Mouse (Mus musculus) MEL (cell line): ENCODE measurements around the gene Dhx58. TPM values are rescaled to one million over a fixed set of nuclear protein-coding genes. Genes with fewer than 3 reads are reported as not detected.

Experiments
- DNase-seq: peaks from one replicate; pipeline ENCODE4 v3.0.0; 2011; ENCODE audit warnings: low read depth, low spot score
- H3K27ac ChIP-seq: 2 replicates; pipeline ENCODE4 v1.5.1; 2012; ENCODE audit warnings: low read depth, mild to moderate bottlenecking, control low read depth, low read length, moderate library complexity; ENCODE audit not compliant: control insufficient read depth
- H3K27me3 ChIP-seq, 2 experiments: fragments of 150-350 bp in 1 of 2; sonication (generic) in 1 of 2; 2 replicates each; pipeline ENCODE4 v1.6.1; 2012; ENCODE audit warnings: low read length in 2 of 2, mild to moderate bottlenecking in 2 of 2, improper control_type of control experiment in 1 of 2, moderate library complexity in 1 of 2; ENCODE audit not compliant: insufficient read depth in 2 of 2, control insufficient read depth in 1 of 2
- H3K36me3 ChIP-seq, 2 experiments: 2 replicates each; pipeline ENCODE4 v1.6.1; 2012 to 2014; ENCODE audit warnings: low read length in 2 of 2, improper control_type of control experiment in 1 of 2, inconsistent platforms in 1 of 2, mild to moderate bottlenecking in 1 of 2; ENCODE audit not compliant: insufficient read depth in 2 of 2, control insufficient read depth in 1 of 2
- H3K4me1 ChIP-seq, 2 experiments: fragments of 150-350 bp in 1 of 2; sonication (generic) in 1 of 2; 2 replicates each; pipeline ENCODE4 v1.6.1; 2012; ENCODE audit warnings: low read length in 2 of 2, improper control_type of control experiment in 1 of 2, mild to moderate bottlenecking in 1 of 2; ENCODE audit not compliant: insufficient read depth in 2 of 2, control insufficient read depth in 1 of 2
- H3K4me3 ChIP-seq, 2 experiments: fragments of 150-350 bp in 1 of 2; sonication (generic) in 1 of 2; 2 replicates each; pipeline ENCODE4 v1.5.1; 2012; ENCODE audit warnings: low read depth in 2 of 2, low read length in 2 of 2, mild to moderate bottlenecking in 2 of 2, moderate library complexity in 2 of 2, control low read depth in 1 of 2, improper control_type of control experiment in 1 of 2; ENCODE audit not compliant: control insufficient read depth in 1 of 2, insufficient read depth in 1 of 2
- H3K79me2 ChIP-seq: 2 replicates; pipeline ENCODE4 v1.6.1; 2012; ENCODE audit warnings: mild to moderate bottlenecking, low read length, moderate library complexity; ENCODE audit not compliant: control insufficient read depth, poor library complexity, insufficient read depth
- H3K9ac ChIP-seq: 2 replicates; pipeline ENCODE4 v1.6.1; 2012; ENCODE audit warnings: low read depth, mild to moderate bottlenecking, control low read depth, low read length, moderate library complexity; ENCODE audit not compliant: control insufficient read depth, poor library complexity, severe bottlenecking
- H3K9me3 ChIP-seq: fragments of 150-350 bp; sonication (generic); replicated peaks from 2 replicates; pipeline ENCODE4 v1.6.1; 2012; ENCODE audit warnings: mild to moderate bottlenecking, low read length, improper control_type of control experiment, moderate library complexity; ENCODE audit not compliant: insufficient read depth
- CHD1 ChIP-seq: IDR thresholded peaks from 2 replicates; pipeline ENCODE4 v1.6.1; 2012; ENCODE audit warnings: low read depth, mild to moderate bottlenecking, inconsistent platforms, low read length, improper control_type of control experiment
- ELF1 ChIP-seq: IDR thresholded peaks from 2 replicates; pipeline ENCODE4 v1.6.1; 2014; ENCODE audit warnings: low read depth, mild to moderate bottlenecking, inconsistent platforms, low read length, improper control_type of control experiment, moderate library complexity
- ETS1 ChIP-seq: IDR thresholded peaks from 2 replicates; pipeline ENCODE4 v1.6.1; 2012; ENCODE audit warnings: low read depth, mild to moderate bottlenecking, inconsistent platforms, low read length, improper control_type of control experiment, moderate library complexity
- GABPA ChIP-seq: IDR thresholded peaks from 2 replicates; pipeline ENCODE4 v1.6.1; 2012; ENCODE audit warnings: low read depth, mild to moderate bottlenecking, inconsistent platforms, low read length, improper control_type of control experiment, moderate library complexity
- GATA1 ChIP-seq: IDR thresholded peaks from 2 replicates; pipeline ENCODE4 v1.6.1; 2011; ENCODE audit warnings: low read depth, low read length, improper control_type of control experiment
- MAX ChIP-seq: IDR thresholded peaks from 2 replicates; pipeline ENCODE4 v1.6.1; 2011; ENCODE audit warnings: low read length, improper control_type of control experiment
- MXI1 ChIP-seq: IDR thresholded peaks from 2 replicates; pipeline ENCODE4 v1.6.1; 2011; ENCODE audit warnings: mild to moderate bottlenecking, low read depth, low read length, improper control_type of control experiment
- MYC ChIP-seq: IDR thresholded peaks from 2 replicates; pipeline ENCODE4 v1.6.1; 2011; ENCODE audit warnings: low read depth, mild to moderate bottlenecking, low read length, improper control_type of control experiment, moderate library complexity
- NELFE ChIP-seq: IDR thresholded peaks from 2 replicates; pipeline ENCODE4 v1.6.1; 2011; ENCODE audit warnings: low read depth, low read length, improper control_type of control experiment
- POLR2AphosphoS2 ChIP-seq: IDR thresholded peaks from 2 replicates; pipeline ENCODE4 v1.6.1; 2011; ENCODE audit warnings: low read length, improper control_type of control experiment
- POLR2AphosphoS5 ChIP-seq: IDR thresholded peaks from 2 replicates; pipeline ENCODE4 v1.6.1; 2012; ENCODE audit warnings: low read depth, borderline replicate concordance, mild to moderate bottlenecking, inconsistent platforms, low read length, moderate library complexity, mixed read lengths
- SMC3 ChIP-seq: IDR thresholded peaks from 2 replicates; pipeline ENCODE4 v1.6.1; 2011; ENCODE audit warnings: low read depth, low read length, improper control_type of control experiment
- TCF12 ChIP-seq: IDR thresholded peaks from 2 replicates; pipeline ENCODE4 v1.6.1; 2014; ENCODE audit warnings: low read depth, mild to moderate bottlenecking, inconsistent platforms, low read length, improper control_type of control experiment, moderate library complexity
- USF2 ChIP-seq, 2 experiments: IDR thresholded peaks; 2 replicates each; pipeline ENCODE4 v1.6.1; 2011 to 2012; ENCODE audit warnings: improper control_type of control experiment in 2 of 2, low read length in 2 of 2, borderline replicate concordance in 1 of 2, inconsistent platforms in 1 of 2, low read depth in 1 of 2, mild to moderate bottlenecking in 1 of 2; ENCODE audit not compliant: insufficient read depth in 1 of 2
- ZC3H11A ChIP-seq: IDR thresholded peaks from 2 replicates; pipeline ENCODE4 v1.6.1; 2012; ENCODE audit warnings: low read depth, mild to moderate bottlenecking, inconsistent platforms, low read length, improper control_type of control experiment
- ZNF384 ChIP-seq: IDR thresholded peaks from 2 replicates; pipeline ENCODE4 v1.6.1; 2012; ENCODE audit warnings: low read depth, mild to moderate bottlenecking, inconsistent platforms, low read length, improper control_type of control experiment
- polyA plus RNA-seq, 2 experiments: library from polyadenylated mRNA; stranded (reverse) in 1 of 2; unstranded in 1 of 2; fragments of >175 nt in 1 of 2; fragments of >200 nt in 1 of 2; gene quantifications; 2 replicates each; pipeline versions ENCODE4 v1.2.1 to v1.2.4; 2012; ENCODE audit warnings: low replicate concordance in 2 of 2, low read depth in 1 of 2; ENCODE audit not compliant: insufficient read length in 2 of 2, insufficient read depth in 1 of 2, missing spikeins in 1 of 2
- total RNA-seq: library from RNA; depleted of rRNA; stranded (reverse); fragments of 300-350 nt; gene quantifications from 2 replicates; pipeline ENCODE4 v1.2.3, GENCODE M21; 2012

Dhx58 gene
- total and polyA plus RNA-seq, 3 experiments: 3.6 to 3.9 TPM; not detected in 1

DNA sequence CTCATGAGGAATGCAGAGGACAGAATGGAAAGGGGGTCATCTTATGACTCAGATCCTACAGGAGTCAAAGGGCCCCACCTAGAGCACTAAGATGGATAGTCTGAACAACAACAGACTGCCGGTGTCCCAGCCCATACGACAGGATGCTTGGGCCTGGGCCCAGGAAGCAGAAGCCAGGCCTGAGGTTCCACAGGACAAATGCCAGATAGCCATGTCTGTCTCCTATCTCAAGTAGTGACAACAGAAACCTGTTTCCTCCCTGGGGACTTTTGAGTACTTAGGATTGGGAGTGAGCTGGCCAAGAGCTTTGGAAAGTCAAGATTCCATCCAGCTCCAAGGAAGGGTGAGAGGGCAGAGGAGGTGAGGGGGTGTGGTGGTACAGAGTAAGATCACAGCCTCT, 32.1 kb downstream of the Dhx58 start:
- no peak for TF ChIP-seq ZNF384
- TF ChIP-seq ZC3H11A: no peak
- Histone ChIP-seq H3K9ac (no peak overlapping the region), H3K9me3 (no peaks in the 10 kb centered on the region), H3K36me3 (no peaks in the 10 kb centered on the region), H3K27ac (no peak overlapping the region), H3K27me3 (peaks cover 2 to 7% of the 10 kb centered on the region in 2 experiments), H3K4me1 (no peaks in the 10 kb centered on the region), H3K4me3 (no peak overlapping the region), H3K79me2 (no peaks in the 10 kb centered on the region)
- DNase-seq: no peak

DNA sequence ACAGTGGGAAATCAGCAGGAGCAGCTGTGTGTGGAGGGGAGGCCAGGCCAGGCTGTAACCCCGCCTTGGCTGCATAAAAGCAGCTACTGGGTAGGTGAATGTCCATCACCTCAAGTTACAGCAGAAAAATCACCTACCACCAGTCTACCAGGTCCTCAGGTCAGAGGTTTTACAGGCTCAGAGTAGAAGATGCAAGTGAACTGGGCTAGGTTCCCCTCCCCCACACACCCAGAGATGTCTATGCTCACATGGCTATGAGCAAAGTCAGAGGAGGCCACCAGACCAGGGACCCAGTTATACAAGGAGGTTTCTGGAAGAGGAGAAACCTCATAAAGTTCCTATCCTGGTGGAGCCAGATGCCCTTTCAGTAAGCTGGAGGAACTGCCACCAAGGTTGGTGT, 33.0 kb downstream of the Dhx58 start:
- Histone ChIP-seq H3K36me3 (no peaks in the 10 kb centered on the region), H3K27me3 (peaks cover 2 to 3% of the 10 kb centered on the region in 2 experiments; a peak in 3 of 4 replicates), H3K27ac (no peak overlapping the region), H3K4me3 (no peak overlapping the region), H3K79me2 (no peaks in the 10 kb centered on the region), H3K9ac (no peak overlapping the region), H3K9me3 (no peaks in the 10 kb centered on the region), H3K4me1 (no peaks in the 10 kb centered on the region)
- DNase-seq: no peak
- TF ChIP-seq SMC3 (no peak), POLR2AphosphoS5 (no peak), USF2 (IDR thresholded peaks at IDR 0.05; ENCODE audit: borderline replicate concordance in 1 of 2, insufficient read depth in 1 of 2, low read depth in 1 of 2, low read length in 2 of 2) (no peak), NELFE (no peak), TCF12 (no peak), ETS1 (no peak), GATA1 (no peak), CHD1 (no peak), MAX (no peak), MXI1 (no peak), ELF1 (no peak), POLR2AphosphoS2 (no peak)

DNA sequence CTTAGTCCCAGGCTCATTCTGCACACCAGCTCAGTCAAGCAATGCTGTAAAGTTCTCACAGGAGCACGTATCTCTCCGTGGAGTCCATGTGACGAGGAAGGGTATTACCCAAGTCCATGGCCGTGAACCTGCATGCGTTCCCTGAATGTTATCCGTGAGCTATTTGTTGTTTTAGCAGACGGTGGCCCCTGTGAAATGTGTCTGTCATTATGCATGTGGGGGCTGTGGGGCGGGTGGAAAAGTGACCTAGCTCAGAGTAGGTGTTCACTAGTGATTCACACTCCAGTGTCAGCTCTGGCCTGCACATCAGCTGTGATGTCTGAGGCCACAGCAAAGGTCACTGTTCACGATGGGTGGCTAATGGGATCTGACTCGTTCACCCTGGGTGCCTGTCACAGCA, 44.3 kb downstream of the Dhx58 start:
- TF ChIP-seq GABPA: no peak
- no peak for TF ChIP-seq POLR2AphosphoS2
- TF ChIP-seq MYC: no peak
- TF ChIP-seq MAX: no peak
- H3K27ac ChIP-seq: no peak overlapping the region
- no peaks in the 10 kb centered on the region for H3K79me2 ChIP-seq
- no peaks in the 10 kb centered on the region for H3K36me3 ChIP-seq
- DNase-seq: no peak
- H3K4me1 ChIP-seq: no peaks in the 10 kb centered on the region
- no peak overlapping the region for H3K4me3 ChIP-seq
- H3K9me3 ChIP-seq: no peaks in the 10 kb centered on the region
- no peak overlapping the region for H3K9ac ChIP-seq
- H3K27me3 ChIP-seq: peaks cover 0 to 2% of the 10 kb centered on the region in 2 experiments; a peak in 3 of 4 replicates
